Mouse (Mus musculus): ENCODE results near the gene 9130023H24Rik.

DNA sequence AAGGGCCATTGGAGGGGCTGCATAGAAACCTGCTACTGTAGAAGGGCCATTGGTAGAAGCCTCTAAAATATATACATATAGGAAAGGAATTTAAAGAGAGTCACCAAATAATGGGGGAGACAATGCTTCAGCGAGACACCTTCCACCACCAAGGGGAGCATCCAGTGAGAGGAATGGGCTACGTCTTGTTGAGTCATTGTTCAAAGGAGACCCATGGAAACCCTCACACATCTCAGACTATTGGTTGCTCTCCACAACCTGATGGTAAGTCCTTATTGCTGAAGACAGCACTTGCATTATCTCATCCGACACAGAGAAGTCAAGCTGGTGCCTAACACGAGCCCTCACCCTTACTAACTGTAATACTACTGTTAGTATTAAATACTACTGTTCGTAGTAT lies 17.9 kb upstream of the 9130023H24Rik start:
- no peak for TF ChIP-seq CTCF (IDR thresholded peaks at IDR 0.05; ENCODE audit: extremely low read depth, insufficient read length, insufficient replicate concordance, low read depth, low read length)
- TF ChIP-seq POLR2A (IDR thresholded peaks at IDR 0.05; ENCODE audit: low read depth, low read length) = no peak
